Mouse (Mus musculus): ENCODE measurements around the gene Chchd6. TPM values are rescaled to one million over a fixed set of nuclear protein-coding genes. Genes with fewer than 3 reads are reported as not detected.
A peak's percentile ranks its signal among the peaks of the same experiment; 100 is the strongest.

Gene Chchd6
- polyA plus RNA-seq, 1 experiment from 2014 or later, result 8.8 TPM

GRCm38 (mm10) chr6:89359192-89359591, 236.3 kb downstream of the Chchd6 start:
- TF ChIP-seq CTCF (IDR thresholded peaks at IDR 0.05; ENCODE audit: low read depth) (no peak), EP300 (IDR thresholded peaks at IDR 0.05; ENCODE audit: low read depth) (no peak)
- no peaks in the 10 kb centered on the region for H3K9me3 ChIP-seq (ENCODE audit: low read length)
- no peak overlapping the region for H3K4me2 ChIP-seq (ENCODE audit: low read depth, low read length)
- H3K9ac ChIP-seq (replicated peaks), result no peak overlapping the region
- no peak for DNase-seq
- no peak overlapping the region for H3K4me3 ChIP-seq (ENCODE audit: low read depth, low read length)
- H3K27me3 ChIP-seq (ENCODE audit: insufficient read depth, low read length), result peaks cover 11% of the 10 kb centered on the region
- H3K4me1 ChIP-seq (ENCODE audit: insufficient read depth), result peaks cover 12% of the 10 kb centered on the region
- no peak for ATAC-seq
- no peak overlapping the region for H3K27ac ChIP-seq (ENCODE audit: low read depth)
- H3K36me3 ChIP-seq (replicated peaks; ENCODE audit: insufficient read depth, low read length), result peaks cover 3% of the 10 kb centered on the region; the same call in 1 of the 2 replicates
- 77% methylated on average over 3 of the region's 3 CpGs for WGBS (ENCODE audit: insufficient replicate concordance)

DNA sequence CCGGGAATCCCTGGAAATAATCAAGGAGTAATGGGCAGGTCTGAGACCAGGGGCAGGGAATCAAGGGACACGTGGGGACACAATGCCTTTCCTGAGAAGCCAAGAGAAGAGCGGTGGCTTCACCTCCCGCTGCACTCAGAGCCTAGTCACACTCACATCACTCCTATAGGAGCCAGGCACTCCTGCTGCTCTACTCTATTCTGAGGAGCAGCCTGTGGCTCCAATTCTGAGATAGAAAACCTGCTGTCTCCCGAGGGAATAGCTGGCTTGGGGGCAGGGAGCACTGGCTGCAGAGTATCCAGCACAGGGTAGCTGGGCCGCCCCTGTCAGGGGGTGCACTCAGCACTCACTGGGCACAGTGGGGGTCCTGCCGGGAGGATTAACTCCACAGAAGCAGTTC, 239.8 kb downstream of the Chchd6 start:
- DNase-seq, result no peak
- Histone ChIP-seq H3K4me3 (ENCODE audit: low read depth, low read length) (no peak overlapping the region), H3K9me3 (ENCODE audit: low read length) (no peaks in the 10 kb centered on the region), H3K27me3 (ENCODE audit: insufficient read depth, low read length) (0 out of 2 replicates have a peak, but pooled peaks cover 2% of the 10 kb centered on the region), H3K4me2 (ENCODE audit: low read depth, low read length) (no peak overlapping the region), H3K4me1 (ENCODE audit: insufficient read depth) (no peaks in the 10 kb centered on the region), H3K9ac (replicated peaks) (no peak overlapping the region), H3K27ac (ENCODE audit: low read depth) (no peak overlapping the region), H3K36me3 (replicated peaks; ENCODE audit: insufficient read depth, low read length) (peaks cover 3% of the 10 kb centered on the region; the same call in 1 of the 2 replicates)
- 73% methylated on average over 7 of the region's 7 CpGs for WGBS (ENCODE audit: insufficient replicate concordance)
- no peak for ATAC-seq
- TF ChIP-seq CTCF (IDR thresholded peaks at IDR 0.05; ENCODE audit: low read depth), result no peak
- TF ChIP-seq EP300 (IDR thresholded peaks at IDR 0.05; ENCODE audit: low read depth), result no peak

DNA sequence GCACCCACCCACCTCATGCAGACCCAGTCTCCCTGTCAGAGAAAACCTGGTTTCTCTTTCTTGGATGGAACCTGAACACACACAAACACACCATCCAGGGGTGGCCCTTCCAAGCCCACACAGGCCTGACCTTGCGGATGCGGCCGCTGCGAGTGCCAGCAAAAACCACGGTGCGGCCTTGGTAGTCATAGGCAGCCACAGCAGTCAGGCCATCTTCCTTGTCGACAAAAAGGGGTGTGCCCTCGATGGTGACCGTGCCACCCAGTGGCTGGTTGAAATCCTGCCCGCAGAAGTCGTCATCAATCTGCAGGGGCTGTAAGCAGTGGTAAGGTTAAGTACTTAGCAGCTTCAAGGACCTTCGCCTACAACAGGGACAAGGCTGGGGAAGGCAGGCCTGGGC, 240.7 kb downstream of the Chchd6 start:
- Histone ChIP-seq H3K36me3 (replicated peaks; ENCODE audit: insufficient read depth, low read length) (peaks cover 3% of the 10 kb centered on the region; the same call in 1 of the 2 replicates), H3K4me1 (ENCODE audit: insufficient read depth) (no peaks in the 10 kb centered on the region), H3K9me3 (ENCODE audit: low read length) (no peaks in the 10 kb centered on the region), H3K27ac (ENCODE audit: low read depth) (no peak overlapping the region), H3K4me3 (ENCODE audit: low read depth, low read length) (no peak overlapping the region), H3K27me3 (ENCODE audit: insufficient read depth, low read length) (no peaks in the 10 kb centered on the region), H3K4me2 (ENCODE audit: low read depth, low read length) (no peak overlapping the region), H3K9ac (replicated peaks) (no peak overlapping the region)
- 82% methylated on average over 12 of the region's 12 CpGs for WGBS (ENCODE audit: insufficient replicate concordance)
- no peak for ATAC-seq
- DNase-seq, result no peak
- TF ChIP-seq CTCF (IDR thresholded peaks at IDR 0.05; ENCODE audit: low read depth), result no peak
- no peak for TF ChIP-seq EP300 (IDR thresholded peaks at IDR 0.05; ENCODE audit: low read depth)

- peaks cover 3% of the 10 kb centered on the region; the same call in 1 of the 2 replicates for H3K36me3 ChIP-seq (replicated peaks; ENCODE audit: insufficient read depth, low read length)
- no peak for DNase-seq
- ATAC-seq, result no peak
- H3K9ac ChIP-seq (replicated peaks), result no peak overlapping the region
- no peak overlapping the region for H3K27ac ChIP-seq (ENCODE audit: low read depth)
- WGBS (ENCODE audit: insufficient replicate concordance), result 77% methylated on average over 5 of the region's 5 CpGs
- no peaks in the 10 kb centered on the region for H3K27me3 ChIP-seq (ENCODE audit: insufficient read depth, low read length)
- no peak for TF ChIP-seq EP300 (IDR thresholded peaks at IDR 0.05; ENCODE audit: low read depth)
- H3K9me3 ChIP-seq (ENCODE audit: low read length), result no peaks in the 10 kb centered on the region
- H3K4me2 ChIP-seq (ENCODE audit: low read depth, low read length), result no peak overlapping the region
- no peaks in the 10 kb centered on the region for H3K4me1 ChIP-seq (ENCODE audit: insufficient read depth)
- H3K4me3 ChIP-seq (ENCODE audit: low read depth, low read length), result no peak overlapping the region
Measured at GRCm38 (mm10) chr6:89354076-89354475, 241.4 kb downstream of the Chchd6 start.

- Histone ChIP-seq H3K4me3 (ENCODE audit: low read depth, low read length) (no peak overlapping the region), H3K4me1 (ENCODE audit: insufficient read depth) (no peaks in the 10 kb centered on the region), H3K27ac (ENCODE audit: low read depth) (no peak overlapping the region), H3K4me2 (ENCODE audit: low read depth, low read length) (no peak overlapping the region), H3K9me3 (ENCODE audit: low read length) (no peaks in the 10 kb centered on the region), H3K36me3 (replicated peaks; ENCODE audit: insufficient read depth, low read length) (peaks cover 3% of the 10 kb centered on the region; the same call in 1 of the 2 replicates), H3K27me3 (ENCODE audit: insufficient read depth, low read length) (no peaks in the 10 kb centered on the region), H3K9ac (replicated peaks) (no peak overlapping the region)
- DNase-seq (no peak), ATAC-seq (no peak)
- 71% methylated on average over 8 of the region's 8 CpGs for WGBS (ENCODE audit: insufficient replicate concordance)
- TF ChIP-seq CTCF (IDR thresholded peaks at IDR 0.05; ENCODE audit: low read depth) (no peak), EP300 (IDR thresholded peaks at IDR 0.05; ENCODE audit: low read depth) (no peak)
Measured at GRCm38 (mm10) chr6:89353101-89353500, 242.4 kb downstream of the Chchd6 start.

DNA sequence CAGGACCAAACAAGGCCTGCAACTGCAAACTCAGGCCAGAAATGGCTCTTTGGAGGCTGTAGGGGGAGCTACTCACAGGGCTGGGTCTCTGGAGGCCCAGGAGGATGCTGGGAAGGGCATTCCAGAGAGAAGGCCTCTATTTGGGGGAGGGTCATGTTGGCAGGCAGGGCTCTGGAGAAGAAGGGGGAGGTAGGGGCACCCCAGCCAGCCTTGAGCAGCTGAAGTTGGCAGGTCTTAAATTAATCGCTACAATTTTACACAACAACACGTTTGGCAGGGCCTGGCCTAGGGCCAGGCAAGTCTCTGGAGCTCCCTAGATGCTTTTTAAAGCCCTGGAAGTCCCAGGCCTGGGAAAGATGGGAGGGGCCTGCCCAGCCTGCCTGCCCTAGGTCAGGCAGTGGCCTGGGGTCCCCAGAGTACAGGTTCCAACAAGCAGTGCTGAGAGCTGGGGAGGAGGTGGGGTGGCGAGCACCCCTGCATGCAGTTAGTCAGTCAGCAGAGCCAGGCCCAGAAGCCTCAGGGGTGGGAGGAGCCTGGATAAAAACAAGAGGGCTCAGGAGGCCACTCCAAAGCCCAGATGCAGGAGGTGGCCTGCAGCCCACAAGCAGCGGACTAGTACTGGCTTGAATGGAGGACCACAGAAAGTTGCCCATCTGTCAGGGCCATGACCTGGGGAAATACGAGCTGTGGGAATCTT, 243.9 kb downstream of the Chchd6 start:
- no peaks in the 10 kb centered on the region for H3K9me3 ChIP-seq (ENCODE audit: low read length)
- no peak for ATAC-seq
- no peak overlapping the region for H3K4me2 ChIP-seq (ENCODE audit: low read depth, low read length)
- H3K27me3 ChIP-seq (ENCODE audit: insufficient read depth, low read length), result no peaks in the 10 kb centered on the region
- H3K9ac ChIP-seq (replicated peaks), result no peak overlapping the region
- no peaks in the 10 kb centered on the region for H3K36me3 ChIP-seq (replicated peaks; ENCODE audit: insufficient read depth, low read length)
- no peaks in the 10 kb centered on the region for H3K4me1 ChIP-seq (ENCODE audit: insufficient read depth)
- H3K4me3 ChIP-seq (ENCODE audit: low read depth, low read length), result no peak overlapping the region
- no peak for DNase-seq
- no peak overlapping the region for H3K27ac ChIP-seq (ENCODE audit: low read depth)
- 67% methylated on average over 5 of the region's 5 CpGs for WGBS (ENCODE audit: insufficient replicate concordance)
- no peak for TF ChIP-seq EP300 (IDR thresholded peaks at IDR 0.05; ENCODE audit: low read depth)
- peak; percentile 29; the same call in 1 of the 2 replicates for TF ChIP-seq CTCF (IDR thresholded peaks at IDR 0.05; ENCODE audit: low read depth)

Measured in liver, postnatal 0 days (tissue).